Comparison of ENCODE assay signal across 23 mouse cellular contexts in the genomic region with DNA sequence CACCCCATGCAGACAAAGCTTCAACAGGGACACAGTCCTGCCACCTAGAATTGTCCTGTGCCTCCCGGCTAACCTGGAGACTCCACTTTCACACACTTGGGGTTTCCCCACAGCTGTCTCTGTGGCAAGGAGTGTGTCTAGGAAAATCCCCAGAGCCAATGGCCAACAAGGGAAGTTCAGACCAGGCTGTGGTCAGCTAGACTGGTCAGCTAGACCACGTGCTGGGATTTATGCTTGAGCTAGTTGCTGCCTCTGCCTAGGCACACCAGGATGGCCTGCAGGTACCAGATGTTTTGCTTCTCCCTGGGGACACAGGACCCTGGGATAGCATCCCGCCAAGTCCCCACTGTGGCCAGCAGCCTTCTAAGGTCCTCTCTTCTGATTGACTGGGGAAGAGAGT. TPM values are rescaled to one million over a fixed set of nuclear protein-coding genes. Genes with fewer than 3 reads are reported as not detected.
DNase-seq lines count a peak whose midpoint lies in the region; ATAC-seq and TF ChIP-seq lines count a peak whose summit lies in the region.
"Had no signal": no experiment of that assay in that cellular context is flagged by ENCODE, and none has a peak within 500 bp of the region (broad histone marks: within the 10 kb centered on the region; RNA-seq: fewer than 3 reads in every experiment).

No protein-coding gene starts in this region.

- H3K9me3 ChIP-seq in forebrain, embryonic 11.5 days (ENCODE audit: control insufficient read depth, low read length) = no peaks in the 10 kb centered on the region
- no peaks in the 10 kb centered on the region for H3K9me3 ChIP-seq in forebrain, embryonic 14.5 days (replicated peaks; ENCODE audit: control insufficient read depth, low read length)
- no peaks in the 10 kb centered on the region for H3K9me3 ChIP-seq in heart, embryonic 10.5 days
- H3K9me3 ChIP-seq: embryonic facial prominence, embryonic 10.5 days; embryonic facial prominence, embryonic 12.5 days; forebrain, embryonic 13.5 days; G1E had no signal

- peaks cover 1% of the 10 kb centered on the region; the same call in 1 of the 2 replicates for H3K4me1 ChIP-seq in forebrain, embryonic 11.5 days (replicated peaks; ENCODE audit: control insufficient read depth, insufficient read depth, low read length)
- H3K4me1 ChIP-seq in forebrain, embryonic 14.5 days (ENCODE audit: control insufficient read depth, insufficient read depth, low read length) = 0 out of 2 replicates have a peak, but pooled peaks cover 4% of the 10 kb centered on the region
- peaks cover 37% of the 10 kb centered on the region for H3K4me1 ChIP-seq in heart, embryonic 10.5 days
- peaks cover 18% of the 10 kb centered on the region for H3K4me1 ChIP-seq in testis, adult 2 months (ENCODE audit: control insufficient read depth, insufficient read depth, low read length)

- H3K79me2 ChIP-seq in myocyte (ENCODE audit: control insufficient read depth, insufficient read depth) = no peaks in the 10 kb centered on the region

- no peaks in the 10 kb centered on the region for H3K36me3 ChIP-seq in forebrain, embryonic 11.5 days (ENCODE audit: control insufficient read depth, insufficient read depth, low read length)
- H3K36me3 ChIP-seq in forebrain, embryonic 14.5 days (ENCODE audit: control insufficient read depth, insufficient read depth, low read length) = no peaks in the 10 kb centered on the region
- H3K36me3 ChIP-seq in heart, embryonic 10.5 days = no peaks in the 10 kb centered on the region
- H3K36me3 ChIP-seq in testis, adult 2 months (ENCODE audit: control insufficient read depth, insufficient read depth, low read length) = no peaks in the 10 kb centered on the region
- H3K36me3 ChIP-seq in myocyte (ENCODE audit: control insufficient read depth, insufficient read depth) = no peaks in the 10 kb centered on the region
- H3K36me3 ChIP-seq: embryonic facial prominence, embryonic 10.5 days; embryonic facial prominence, embryonic 12.5 days; G1E had no signal

- peak; percentile 35 for DNase-seq in forebrain, embryonic 11.5 days (ENCODE audit: low spot score)
- no peak for DNase-seq in forebrain, embryonic 14.5 days (ENCODE audit: low spot score)
- DNase-seq in heart, embryonic 10.5 days (ENCODE audit: low spot score) = no peak
- no peak for DNase-seq in heart, adult 8-10 months (ENCODE audit: low spot score)
- DNase-seq in testis, postnatal 10 days (ENCODE audit: low spot score) = no peak
- no peak for DNase-seq in gastrocnemius, postnatal 4 days (ENCODE audit: low spot score in 2 of 2)
- DNase-seq: adrenal gland, adult 8-10 months; adrenal gland, postnatal 14 days; adrenal gland, postnatal 36 days; cerebellum, adult 11-12 months; cerebellum, adult 2 months; cerebellum, adult 9-10 months; cerebellum, postnatal 10 days; cerebellum, postnatal 25 days; forebrain, postnatal 0 days had no signal

- H3K9ac ChIP-seq in forebrain, embryonic 11.5 days (ENCODE audit: low read length) = no peak overlapping the region
- no peak overlapping the region for H3K9ac ChIP-seq in forebrain, embryonic 14.5 days (ENCODE audit: low read length)
- H3K9ac ChIP-seq: embryonic facial prominence, embryonic 12.5 days; forebrain, embryonic 13.5 days; forebrain, postnatal 0 days had no signal

- no peak overlapping the region for H3K4me2 ChIP-seq in forebrain, embryonic 11.5 days (ENCODE audit: low read depth, low read length, severe bottlenecking)
- no peak overlapping the region for H3K4me2 ChIP-seq in forebrain, embryonic 14.5 days (ENCODE audit: low read length)
- H3K4me2 ChIP-seq in myocyte (ENCODE audit: low read depth) = no peak overlapping the region
- H3K4me2 ChIP-seq: embryonic facial prominence, embryonic 12.5 days; forebrain, embryonic 13.5 days had no signal

- no peak overlapping the region for H3K27ac ChIP-seq in forebrain, embryonic 11.5 days (ENCODE audit: low read depth, low read length)
- H3K27ac ChIP-seq in forebrain, embryonic 14.5 days (ENCODE audit: low read depth, low read length) = no peak overlapping the region
- H3K27ac ChIP-seq in heart, embryonic 10.5 days = 0 out of 2 replicates have a peak overlapping the region, but pooled peaks have one; percentile 7
- no peak overlapping the region for H3K27ac ChIP-seq in testis, adult 2 months (ENCODE audit: control insufficient read depth, insufficient read depth, low read depth, low read length)
- H3K27ac ChIP-seq: embryonic facial prominence, embryonic 12.5 days; forebrain, embryonic 13.5 days had no signal

- TF ChIP-seq POLR2A in testis, adult 2 months (IDR thresholded peaks at IDR 0.05; ENCODE audit: control insufficient read depth, low read depth, low read length) = no peak
- TF ChIP-seq POLR2A in myocyte (IDR thresholded peaks at IDR 0.05; ENCODE audit: insufficient read length, low read depth) = no peak

- no peak for ATAC-seq in forebrain, embryonic 11.5 days (replicated peaks; ENCODE audit: low FRiP score)
- no peak for ATAC-seq in forebrain, embryonic 14.5 days
- ATAC-seq: activated CD4-positive, CD25-positive, alpha-beta regulatory T cell, adult 4 months; forebrain, embryonic 13.5 days; forebrain, postnatal 0 days; Patski had no signal

- no peaks in the 10 kb centered on the region for H3K27me3 ChIP-seq in forebrain, embryonic 11.5 days (ENCODE audit: control insufficient read depth, insufficient read depth, low read length)
- H3K27me3 ChIP-seq in forebrain, embryonic 14.5 days (replicated peaks; ENCODE audit: control insufficient read depth, insufficient read depth, low read length) = no peaks in the 10 kb centered on the region
- H3K27me3 ChIP-seq in heart, embryonic 10.5 days (ENCODE audit: insufficient read depth, poor library complexity, severe bottlenecking) = no peaks in the 10 kb centered on the region
- H3K27me3 ChIP-seq in testis, adult 2 months (ENCODE audit: control insufficient read depth, insufficient read depth, low read length) = no peaks in the 10 kb centered on the region
- no peaks in the 10 kb centered on the region for H3K27me3 ChIP-seq in myocyte (ENCODE audit: control insufficient read depth, insufficient read depth, insufficient read length)
- H3K27me3 ChIP-seq: embryonic facial prominence, embryonic 12.5 days; forebrain, embryonic 13.5 days; Patski had no signal

- WGBS in forebrain, embryonic 11.5 days = 85% methylated on average over 3 of the region's 3 CpGs
- 90% methylated on average over 3 of the region's 3 CpGs for WGBS in forebrain, embryonic 14.5 days
- WGBS in heart, embryonic 10.5 days = 91% methylated on average over 3 of the region's 3 CpGs

- no peak overlapping the region for H3ac ChIP-seq in myocyte (ENCODE audit: control insufficient read depth, insufficient read length)

- no peak overlapping the region for H3K4me3 ChIP-seq in forebrain, embryonic 11.5 days (ENCODE audit: low read depth, low read length)
- H3K4me3 ChIP-seq in forebrain, embryonic 14.5 days (ENCODE audit: low read depth, low read length) = no peak overlapping the region
- no peak overlapping the region for H3K4me3 ChIP-seq in heart, embryonic 10.5 days
- H3K4me3 ChIP-seq in testis, adult 2 months (ENCODE audit: control insufficient read depth, low read depth, low read length) = peak overlapping the region; percentile 51
- no peak overlapping the region for H3K4me3 ChIP-seq in myocyte
- H3K4me3 ChIP-seq: embryonic facial prominence, embryonic 10.5 days; embryonic facial prominence, embryonic 12.5 days; forebrain, embryonic 13.5 days had no signal

- no peak for TF ChIP-seq CTCF in testis, adult 2 months (IDR thresholded peaks at IDR 0.05; ENCODE audit: control insufficient read depth, insufficient read depth, insufficient replicate concordance, low read depth, low read length)

TF ChIP-seq in myocyte, 11 proteins besides CTCF, POLR2A, EP300 and RAD21:
- TF ChIP-seq USF1 (IDR thresholded peaks at IDR 0.05; ENCODE audit: low read depth) (peak; percentile 43), MYOG (IDR thresholded peaks at IDR 0.05; ENCODE audit: control insufficient read depth in 1 of 3, insufficient read depth in 1 of 3, insufficient read length in 2 of 3, low read depth in 2 of 3) (peak in 1 of 3 experiments; percentile 45), CEBPB (IDR thresholded peaks at IDR 0.05; ENCODE audit: insufficient read depth, poor library complexity, severe bottlenecking) (no peak)

RNA-seq across cellular contexts. Expression of a gene that starts 32.4 kb away (rescaled TPM):
- polyA plus RNA-seq in forebrain, embryonic 11.5 days (2014; fragmentation: Nextera tagmentation; extraction: Ambion mirVana) = 14.0 and 16.3 TPM in 2 replicates
- polyA plus RNA-seq in forebrain, embryonic 14.5 days (2014; fragmentation: Nextera tagmentation; extraction: Ambion mirVana) = 25.0 and 33.0 TPM in 2 replicates
- 32.8 and 34.9 TPM in 2 replicates for polyA plus RNA-seq in heart, embryonic 10.5 days (2016; fragmentation: Nextera tagmentation; extraction: Ambion mirVana)
- total RNA-seq in heart, adult 8-10 months (2022) = 100 to 1,000 TPM; 676 to 739 (median 714) TPM
- polyA plus RNA-seq in testis, adult 2 months (2012; rRNA removed) = 23.2 and 26.1 TPM in 2 replicates
- polyA plus RNA-seq in myocyte (2012; fragmentation: generic; extraction: Trizol) = 73.6 TPM
- 100 to 1,000 TPM; 111 to 120 TPM for total RNA-seq in gastrocnemius, postnatal 4 days (2021)

RNA-seq across cellular contexts. Expression of a gene that starts 47.8 kb away (rescaled TPM):
- 23.7 and 28.4 TPM in 2 replicates for polyA plus RNA-seq in forebrain, embryonic 11.5 days (2014; fragmentation: Nextera tagmentation; extraction: Ambion mirVana)
- polyA plus RNA-seq in forebrain, embryonic 14.5 days (2014; fragmentation: Nextera tagmentation; extraction: Ambion mirVana) = 16.4 and 17.8 TPM in 2 replicates
- 18.0 and 23.1 TPM in 2 replicates for polyA plus RNA-seq in heart, embryonic 10.5 days (2016; fragmentation: Nextera tagmentation; extraction: Ambion mirVana)
- 10 to 100 TPM; 11.1 to 12.3 (median 11.6) TPM for total RNA-seq in heart, adult 8-10 months (2022)
- 5.8 and 6.4 TPM in 2 replicates for polyA plus RNA-seq in testis, adult 2 months (2012; rRNA removed)
- polyA plus RNA-seq in myocyte (2012; fragmentation: generic; extraction: Trizol) = 22.1 TPM
- 10 to 100 TPM in 1 of 2 experiments, 1 to 10 TPM in 1; 8.9 to 10.5 TPM for total RNA-seq in gastrocnemius, postnatal 4 days (2021)
